Mouse (Mus musculus) retina, postnatal 7 days (tissue): ENCODE results near the gene Naif1.
A peak's percentile ranks its signal among the peaks of the same experiment; 100 is the strongest.

Experiments
- DNase-seq: peaks from one replicate; pipeline ENCODE4 v3.0.0-alpha.2; 2012; ENCODE audit warnings: low read depth, low spot score

Gene Naif1

DNA sequence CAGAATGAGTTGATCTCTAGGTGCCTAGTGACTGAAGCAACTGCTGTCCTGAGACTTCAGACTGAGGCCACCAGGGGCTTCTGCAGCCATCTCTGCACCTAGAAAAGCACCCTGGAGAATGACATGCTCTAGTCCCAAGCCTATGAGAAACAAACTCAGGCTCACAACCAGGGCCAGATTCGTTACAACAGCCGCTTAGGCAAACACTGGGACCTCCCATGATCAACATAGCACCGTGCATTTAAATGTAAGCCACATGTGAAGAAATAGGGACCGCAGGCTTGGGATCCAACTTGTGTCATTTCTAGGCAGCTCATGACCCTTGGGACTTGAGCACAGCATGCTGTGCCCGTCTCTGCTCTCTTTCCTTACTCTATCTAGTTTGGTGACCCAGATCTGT lies 22.5 kb upstream of the Naif1 start:
- DNase-seq: no peak

DNA sequence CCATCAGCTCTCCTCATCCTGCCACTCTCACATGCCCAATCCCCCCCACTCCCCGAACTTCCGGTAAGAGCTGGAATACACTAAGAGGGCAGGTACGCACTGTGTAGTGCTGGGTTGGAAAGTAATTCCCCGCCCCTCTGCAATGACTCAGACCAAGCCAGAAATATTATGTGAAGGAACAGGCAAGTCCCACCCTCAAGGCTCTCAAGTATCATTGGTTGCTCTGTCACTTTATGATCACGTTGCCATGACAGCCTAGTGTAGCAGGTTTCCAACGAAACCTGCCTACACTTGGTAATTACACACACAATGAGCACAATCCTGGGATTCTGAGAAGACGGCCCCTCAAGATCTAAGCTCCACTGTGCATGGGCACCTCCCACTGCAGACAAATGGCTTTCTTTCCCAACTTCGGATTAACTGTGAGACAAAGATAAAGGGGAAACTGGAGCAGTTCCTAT lies 22.0 kb upstream of the Naif1 start:
- DNase-seq: no peak

GRCm38 (mm10) chr2:32429215-32429891 lies 20.9 kb upstream of the Naif1 start:
- no peak for DNase-seq

DNA sequence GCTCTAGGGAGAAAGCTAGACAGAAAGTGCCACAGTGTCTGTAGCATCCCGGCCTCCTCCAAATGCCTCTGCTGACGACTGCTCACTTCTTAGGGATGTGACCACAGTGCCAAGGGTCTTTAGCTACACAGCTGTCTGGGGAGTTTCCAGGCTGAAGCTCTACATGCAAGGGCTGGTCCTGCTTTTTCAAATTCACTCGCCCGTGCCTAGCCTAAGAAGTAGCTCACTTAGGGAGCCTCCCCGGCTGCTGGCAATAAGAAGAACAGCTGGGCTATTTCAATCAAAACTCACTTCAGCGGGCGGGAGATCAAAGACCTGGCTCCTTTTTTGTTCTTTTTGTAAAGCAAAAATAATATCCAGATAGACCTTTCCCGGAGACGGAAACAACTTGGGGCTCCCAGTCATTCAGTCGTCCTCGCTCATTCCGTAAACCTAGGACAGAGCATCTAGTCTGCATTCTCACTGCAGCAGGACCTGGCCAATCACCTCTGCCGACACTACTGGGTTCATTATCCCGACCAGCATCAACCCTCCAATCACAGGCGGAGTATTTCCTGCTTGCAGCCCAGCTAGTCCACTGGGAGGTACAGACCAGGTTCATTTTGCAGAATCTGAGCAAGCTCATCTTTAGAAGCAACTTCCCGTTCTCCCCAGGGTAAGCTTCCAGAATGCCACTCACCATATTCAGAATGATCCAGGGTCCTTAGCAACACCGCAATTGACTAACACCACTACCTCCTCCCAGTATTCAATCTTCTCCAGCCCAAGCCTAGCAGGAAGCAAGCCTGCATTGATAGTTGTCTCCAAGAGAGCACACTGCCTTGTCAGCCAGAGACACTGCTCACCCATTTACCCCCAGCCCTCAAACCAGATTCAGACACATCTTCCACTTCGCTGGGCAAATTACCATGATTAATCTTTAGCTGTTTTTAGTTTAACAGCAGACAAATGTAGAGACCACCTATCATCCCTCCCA lies 19.3 kb upstream of the Naif1 start:
- peak; percentile 70 for DNase-seq

GRCm38 (mm10) chr2:32436686-32437372 lies 13.4 kb upstream of the Naif1 start:
- DNase-seq: no peak

GRCm38 (mm10) chr2:32437612-32438166 lies 12.6 kb upstream of the Naif1 start:
- DNase-seq: no peak

- DNase-seq: no peak
These were observed 11.5 kb upstream of the Naif1 start for GRCm38 (mm10) chr2:32438733-32439132.

GRCm38 (mm10) chr2:32439177-32439576 lies 11.1 kb upstream of the Naif1 start:
- no peak for DNase-seq

- DNase-seq: no peak
These were observed 10.1 kb upstream of the Naif1 start for GRCm38 (mm10) chr2:32440164-32440563.

DNA sequence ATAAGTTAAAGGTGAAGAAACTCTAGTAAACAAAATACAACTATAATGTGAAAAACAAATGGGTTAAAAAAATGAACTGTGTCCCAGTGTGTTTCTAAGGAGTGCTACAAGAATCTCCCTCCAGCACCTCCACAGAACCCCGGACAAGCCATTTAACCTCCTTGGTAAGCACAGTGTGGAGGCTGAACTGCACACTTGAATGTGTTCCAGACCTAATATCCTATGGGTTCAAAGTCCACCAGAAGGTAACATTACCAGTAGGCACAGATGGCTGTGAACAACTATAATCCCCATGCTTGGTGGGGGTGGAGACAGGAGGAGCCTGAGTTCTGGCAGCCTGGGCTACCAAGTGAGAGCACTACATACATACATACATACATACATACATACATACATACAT lies 9.6 kb upstream of the Naif1 start:
- DNase-seq: no peak

GRCm38 (mm10) chr2:32441550-32441949 lies 8.7 kb upstream of the Naif1 start:
- no peak for DNase-seq

DNA sequence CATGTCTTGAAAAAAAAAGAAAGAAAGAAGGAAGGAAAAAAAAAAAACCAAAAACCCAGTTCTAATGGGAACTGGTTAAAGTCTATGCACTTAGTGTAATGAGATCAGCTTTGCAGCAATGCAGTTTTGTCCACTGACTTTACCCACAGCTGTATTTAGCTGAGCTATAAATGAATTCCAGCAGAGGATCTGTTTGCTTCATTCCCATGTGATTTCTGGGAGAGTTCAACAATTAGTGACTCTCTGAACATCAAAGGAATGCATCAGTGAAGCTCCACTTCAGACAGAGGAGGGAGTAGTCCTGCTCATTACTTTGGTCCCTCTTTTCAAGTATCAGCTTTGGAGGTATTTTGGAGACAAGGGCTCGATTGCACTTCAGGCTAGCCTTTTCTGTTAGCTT lies 4.7 kb upstream of the Naif1 start:
- DNase-seq: no peak

DNA sequence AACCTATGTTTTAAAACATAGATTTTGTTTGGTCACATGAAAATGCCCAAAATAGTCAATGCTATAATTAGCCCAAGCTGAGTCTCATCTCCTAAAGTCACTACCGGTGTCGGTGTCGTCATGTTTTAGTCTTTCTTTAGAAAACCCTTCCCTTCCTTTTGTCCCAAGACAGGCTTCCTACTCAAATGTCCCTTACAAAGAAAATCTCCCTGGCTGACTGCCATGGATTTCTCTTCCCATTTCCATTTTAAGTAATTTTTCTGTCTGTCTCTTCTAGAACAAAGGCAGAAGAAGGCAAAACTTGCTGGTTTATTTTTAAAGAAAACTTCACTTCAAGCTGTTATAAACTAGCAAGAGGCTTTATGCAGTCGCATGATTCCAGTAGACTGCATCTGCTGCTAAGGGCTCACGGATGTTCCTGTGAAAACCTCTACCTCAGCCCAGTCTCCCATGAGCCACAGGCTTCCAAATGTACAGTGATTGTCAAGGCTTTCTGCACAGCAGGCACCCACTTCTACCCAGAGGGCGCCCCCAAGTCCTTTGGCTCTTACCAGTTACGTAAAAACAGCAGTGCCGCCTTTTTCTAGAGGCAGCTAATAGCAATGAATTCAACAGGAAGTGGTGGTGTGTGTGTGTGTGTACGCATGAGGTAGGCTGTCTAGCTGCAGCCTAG lies 2.9 kb upstream of the Naif1 start:
- DNase-seq: no peak

DNA sequence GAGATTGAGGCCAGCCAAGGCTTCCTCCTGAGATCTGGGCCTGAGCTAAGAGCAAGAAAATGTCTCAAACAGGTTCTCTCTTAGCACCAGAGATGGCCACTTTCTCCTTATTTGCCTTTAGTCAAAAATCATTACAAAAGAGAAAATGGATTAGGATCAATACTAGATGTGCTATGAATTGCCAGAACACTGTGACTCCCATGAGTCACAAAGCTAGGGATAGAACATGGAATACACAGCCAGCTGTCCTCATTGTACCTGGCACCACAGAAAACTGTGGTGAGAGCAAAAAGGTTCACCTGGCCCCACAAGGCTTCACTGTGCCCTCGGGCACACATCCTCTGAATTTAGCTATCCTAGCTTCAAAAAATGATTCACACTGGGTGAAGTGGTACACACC lies 1.8 kb upstream of the Naif1 start:
- DNase-seq: no peak

DNA sequence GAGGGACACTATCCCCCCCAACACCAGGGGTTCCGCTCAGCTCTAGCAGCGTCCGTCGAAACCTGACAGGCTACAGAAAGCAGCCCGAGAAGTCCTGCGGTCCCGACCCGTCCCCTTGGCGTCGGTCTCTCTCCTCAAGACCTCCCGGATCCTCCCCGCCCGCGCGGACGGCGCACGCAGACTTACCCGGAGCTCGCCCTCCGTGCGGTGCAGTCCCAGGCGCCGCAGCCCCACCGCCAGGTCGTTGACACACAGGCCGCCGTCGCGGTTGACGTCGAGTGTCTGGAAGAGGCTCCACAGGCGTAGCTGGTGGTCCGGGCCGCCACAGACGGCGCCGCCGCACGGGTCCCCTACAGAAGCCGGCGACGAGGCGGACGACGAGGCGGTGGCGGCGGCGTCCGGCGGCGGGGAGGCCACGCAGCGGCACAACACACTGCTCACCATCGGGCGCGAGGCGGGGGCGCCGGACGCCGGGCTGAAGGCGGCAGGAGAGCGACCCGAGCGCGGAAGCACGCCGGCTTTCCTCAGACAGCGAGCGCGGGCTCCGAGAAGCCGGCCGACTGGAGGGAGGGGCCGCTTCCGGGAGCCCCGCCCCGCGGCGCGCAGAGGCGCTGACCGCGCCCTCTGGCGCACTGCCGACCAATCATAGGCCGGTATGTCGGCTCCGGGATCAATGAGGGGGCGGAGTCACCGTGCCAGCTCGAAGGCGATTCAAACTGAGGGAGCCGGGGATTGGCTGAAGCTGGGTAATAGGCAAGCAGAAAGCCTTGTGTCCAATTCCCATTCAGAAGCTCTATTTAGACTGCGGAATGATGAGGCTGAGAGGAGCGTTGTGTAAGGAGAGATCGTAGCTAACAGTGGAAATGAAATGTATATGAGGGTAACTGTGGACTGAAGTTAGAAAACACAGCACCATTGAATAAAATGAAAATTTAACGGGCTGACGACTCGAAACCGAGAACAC lies 906 bp downstream of the Naif1 start, which contains the start of gene Slc25a25:
Slc25a25 (minus strand) TSS at position 565 of the 964 bp plus-strand sequence.
- DNase-seq: peak; percentile 94

DNA sequence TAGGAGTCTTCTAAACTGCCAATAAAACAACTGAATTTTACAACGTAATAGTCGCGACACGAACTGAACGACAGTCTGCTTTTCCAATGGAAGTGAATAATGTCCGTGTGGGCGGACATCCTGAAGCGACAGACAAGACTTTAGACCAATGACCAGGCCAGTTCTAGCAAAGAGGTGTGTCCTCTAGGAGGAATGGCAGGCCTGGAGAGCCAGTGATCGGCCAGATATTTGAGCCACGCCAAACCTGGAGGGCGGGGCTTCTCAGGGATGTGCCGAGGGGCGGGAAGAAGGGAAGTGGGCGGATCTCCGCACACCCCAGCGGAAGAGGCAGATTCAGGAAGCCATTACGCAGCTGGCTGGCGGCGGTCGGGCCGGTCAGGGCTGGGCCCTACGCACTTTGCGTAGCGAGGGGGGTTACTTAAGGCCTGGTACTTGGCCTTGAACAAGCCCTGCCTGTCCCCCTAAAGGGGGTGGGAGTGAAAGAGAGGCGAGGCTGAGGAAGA lies 1.7 kb downstream of the Naif1 start:
- peak; percentile 98 for DNase-seq

DNA sequence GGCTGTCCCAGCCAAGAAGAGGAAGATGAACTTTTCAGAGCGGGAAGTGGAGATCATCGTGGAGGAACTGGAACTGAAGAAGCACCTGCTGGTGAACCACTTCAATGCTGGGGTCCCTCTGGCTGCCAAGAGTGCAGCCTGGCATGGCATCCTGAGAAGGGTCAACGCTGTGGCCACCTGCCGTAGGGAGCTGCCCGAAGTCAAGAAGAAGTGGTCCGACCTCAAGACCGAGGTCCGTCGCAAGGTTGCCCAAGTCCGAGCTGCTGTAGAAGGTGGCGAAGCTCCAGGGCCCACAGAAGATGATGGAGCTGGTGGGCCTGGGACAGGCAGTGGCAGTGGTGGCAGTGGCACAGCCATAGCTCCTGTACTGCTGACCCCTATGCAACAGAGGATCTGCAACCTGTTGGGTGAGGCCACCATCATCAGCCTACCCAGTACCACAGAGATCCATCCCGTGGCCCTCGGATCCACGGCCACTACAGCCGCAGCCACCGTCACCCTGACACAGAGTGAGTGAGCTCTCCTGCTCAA lies 2.2 kb downstream of the Naif1 start:
- no peak for DNase-seq

- no peak for DNase-seq
These were observed 3.5 kb downstream of the Naif1 start for GRCm38 (mm10) chr2:32453641-32454303.

GRCm38 (mm10) chr2:32454633-32455032 lies 4.4 kb downstream of the Naif1 start:
- no peak for DNase-seq
